Mouse (Mus musculus): ENCODE data around the gene Spa17.

Gene Spa17

DNA sequence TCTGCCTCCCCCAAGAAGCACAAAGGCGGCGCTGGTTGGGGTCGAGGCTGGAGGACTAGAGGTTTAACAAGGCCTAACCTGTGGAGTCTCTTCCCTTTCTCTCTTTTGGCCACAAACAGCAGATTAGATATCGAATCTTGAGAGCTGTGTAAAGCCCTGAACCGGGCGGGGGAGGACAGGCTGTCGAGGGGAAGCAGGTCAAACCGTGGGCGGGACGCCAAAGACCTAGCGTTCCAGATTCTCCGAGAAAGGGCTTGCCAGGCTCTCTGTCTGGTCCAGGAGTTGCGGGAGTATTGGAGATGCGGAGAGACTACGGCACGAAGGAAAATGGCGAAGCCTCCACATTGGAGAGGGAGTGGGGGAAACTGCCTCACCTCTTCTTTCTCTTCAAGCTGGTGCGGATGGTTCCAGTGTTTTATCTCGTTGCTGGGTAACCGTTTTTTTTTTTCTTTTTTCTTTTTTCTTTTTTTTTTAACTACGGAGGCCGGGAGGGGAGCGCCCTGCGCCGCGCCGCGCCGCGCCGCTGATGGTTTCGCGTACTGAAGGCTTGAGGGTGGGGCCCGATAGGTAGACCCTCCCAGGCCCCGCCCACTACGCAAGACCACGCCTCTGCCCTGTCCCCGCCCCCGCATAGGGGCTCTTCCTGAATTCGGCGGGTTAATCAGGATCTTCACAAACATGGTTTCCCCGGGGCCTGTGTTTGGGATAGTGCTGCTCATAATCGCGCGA, at the start of gene Spa17:
Gene Spa17 (minus strand): TSS at position 541 of the 729 bp plus-strand sequence.
- peak; percentile 95 for DNase-seq

DNA sequence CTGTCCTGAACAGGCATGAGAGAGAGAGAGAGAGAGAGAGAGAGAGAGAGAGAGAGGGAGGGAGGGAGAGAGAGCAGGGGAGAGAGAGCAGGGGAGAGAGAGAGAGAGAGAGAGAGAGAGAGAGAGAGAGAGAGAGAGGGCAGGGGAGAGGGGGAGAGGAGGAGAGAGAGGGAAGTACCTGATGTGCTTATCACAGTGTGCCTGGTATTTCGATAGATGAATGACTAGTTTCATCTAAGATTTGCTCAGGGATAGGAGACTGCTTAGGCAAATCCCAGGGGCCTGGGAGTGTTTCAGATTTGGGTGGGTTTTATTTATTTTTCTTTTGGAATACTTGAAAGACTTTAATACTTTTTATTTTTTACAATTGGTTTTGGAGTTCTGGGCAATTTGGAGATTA, 49.7 kb upstream of the Spa17 start:
- no peak for DNase-seq

DNA sequence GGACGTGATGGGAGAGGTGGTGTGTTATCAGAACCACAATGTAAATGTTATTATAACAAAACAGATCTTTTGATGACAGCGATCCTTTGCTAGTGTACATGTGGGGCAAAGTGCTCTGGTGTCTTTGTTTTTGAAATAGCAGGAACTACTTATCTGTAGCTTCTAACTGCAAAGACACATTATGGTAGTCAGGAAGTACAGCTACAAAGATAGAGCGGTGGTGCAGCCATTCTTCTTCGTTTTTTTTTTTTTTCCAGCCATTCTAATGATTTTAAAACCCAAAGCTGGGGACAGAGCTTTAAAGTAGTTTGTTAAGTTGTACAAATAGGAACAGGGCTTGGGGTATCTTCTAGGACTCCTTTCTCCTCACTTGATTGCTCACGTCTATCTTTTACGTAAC, 45.9 kb upstream of the Spa17 start:
- no peak for DNase-seq

DNA sequence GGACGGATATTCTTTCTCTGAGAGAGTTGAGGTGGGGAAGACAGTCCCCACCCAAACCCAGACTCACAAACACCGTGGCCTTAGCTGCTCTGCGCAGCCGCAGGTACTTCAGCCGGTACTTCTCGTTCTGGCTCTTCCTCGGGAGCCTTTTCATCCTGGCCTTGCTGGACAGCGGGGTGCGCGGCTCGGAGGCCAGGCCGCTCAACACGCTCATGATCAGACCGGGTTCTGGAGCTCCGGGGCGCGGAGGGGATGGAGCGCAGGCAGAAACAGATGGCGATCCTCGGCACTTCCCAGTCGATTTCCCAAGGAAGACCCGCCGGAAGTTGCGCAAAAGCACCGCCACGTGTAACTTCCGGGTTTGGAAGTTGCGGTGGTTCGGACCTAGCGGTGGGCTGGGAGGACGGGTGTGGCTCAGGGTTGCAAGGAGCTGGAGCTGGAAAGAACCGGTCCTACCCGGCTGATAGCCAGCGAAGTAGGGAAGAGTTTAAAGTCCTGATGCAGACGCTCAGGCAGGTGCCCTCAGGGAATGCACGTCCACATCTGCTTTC, 43.5 kb upstream of the Spa17 start, which contains the start of gene Tbrg1:
Gene Tbrg1 (minus strand): TSS at position 382 of the 551 bp plus-strand sequence.
- peak; percentile 63 for DNase-seq

DNA sequence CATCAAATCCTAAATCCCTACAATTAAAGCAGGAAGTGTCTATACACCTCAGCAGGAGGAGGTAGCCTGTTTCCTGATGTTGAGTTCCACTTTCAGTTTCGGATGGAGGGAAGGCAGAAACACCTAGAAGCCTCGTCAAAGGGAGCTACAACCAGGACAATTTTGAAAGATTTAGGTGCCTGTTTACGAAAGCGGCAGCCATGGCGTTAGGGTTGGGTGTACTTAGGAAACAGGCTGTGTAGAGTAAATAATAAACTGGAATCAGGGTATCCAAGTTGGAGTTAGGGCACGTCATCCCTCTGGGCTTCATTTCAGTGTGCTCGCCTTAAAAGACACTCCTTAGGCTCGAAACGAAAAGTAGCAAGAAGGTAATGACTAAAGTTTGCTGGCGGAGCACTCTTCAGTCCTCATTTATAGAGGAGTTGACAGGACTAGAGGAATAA, 42.9 kb upstream of the Spa17 start:
- peak; percentile 30 for DNase-seq

DNA sequence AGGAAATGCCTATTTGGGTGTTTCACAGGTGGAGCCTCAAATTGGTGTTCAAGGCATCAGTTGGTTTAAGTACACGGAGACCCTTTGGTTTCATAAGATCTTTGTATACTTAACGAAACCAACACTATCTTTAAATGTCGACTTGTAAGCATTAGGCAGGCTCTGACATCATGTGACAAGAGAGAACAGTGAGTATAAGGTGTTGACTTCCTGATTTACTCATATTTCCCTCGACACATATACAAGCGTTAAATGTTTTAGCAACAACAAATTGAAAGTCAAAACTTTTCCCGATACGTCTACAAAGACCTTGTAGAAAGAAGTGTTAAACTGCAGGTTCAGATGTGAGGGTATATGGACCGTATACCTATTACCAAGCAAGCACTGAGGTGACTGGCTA, 42.4 kb upstream of the Spa17 start:
- DNase-seq = no peak

DNA sequence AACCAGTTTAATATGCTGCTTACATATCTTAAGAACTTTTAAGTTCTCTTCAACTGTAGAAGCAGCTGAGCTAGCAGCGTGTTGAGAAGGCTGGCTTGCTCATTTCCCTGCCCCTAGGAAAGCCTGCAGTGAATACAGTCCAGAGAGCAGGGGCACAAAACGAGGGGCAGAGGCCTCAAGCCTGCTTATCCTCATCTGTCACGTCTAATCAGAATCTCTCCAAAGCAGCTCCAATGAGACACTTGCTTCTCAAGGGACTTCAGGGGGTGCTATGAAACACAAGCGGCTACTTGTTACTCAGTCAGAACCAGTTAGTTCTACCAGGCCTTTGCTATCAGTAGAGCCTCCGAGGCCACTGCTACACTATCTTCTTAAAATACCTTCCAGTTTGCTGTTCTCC, 40.3 kb upstream of the Spa17 start:
- DNase-seq = no peak

DNA sequence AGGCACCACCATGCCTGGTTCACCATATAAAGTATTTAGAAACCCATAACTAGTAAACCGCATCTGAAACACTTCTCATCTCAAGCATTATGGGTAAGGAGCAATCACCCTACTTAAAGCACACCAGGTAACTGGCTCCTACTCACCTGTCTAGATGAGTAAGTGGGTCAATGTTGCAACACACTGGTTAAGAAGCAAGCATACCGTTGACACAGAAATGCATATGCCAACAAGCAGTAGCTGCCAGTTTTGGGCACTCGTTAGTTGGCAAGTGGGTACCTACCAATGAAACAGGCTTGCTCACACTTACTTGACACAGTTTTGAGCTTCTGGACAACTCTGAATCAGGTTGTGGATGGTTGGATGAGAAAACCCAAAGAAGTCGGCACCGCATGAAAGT, 37.1 kb upstream of the Spa17 start:
- no peak for DNase-seq

DNA sequence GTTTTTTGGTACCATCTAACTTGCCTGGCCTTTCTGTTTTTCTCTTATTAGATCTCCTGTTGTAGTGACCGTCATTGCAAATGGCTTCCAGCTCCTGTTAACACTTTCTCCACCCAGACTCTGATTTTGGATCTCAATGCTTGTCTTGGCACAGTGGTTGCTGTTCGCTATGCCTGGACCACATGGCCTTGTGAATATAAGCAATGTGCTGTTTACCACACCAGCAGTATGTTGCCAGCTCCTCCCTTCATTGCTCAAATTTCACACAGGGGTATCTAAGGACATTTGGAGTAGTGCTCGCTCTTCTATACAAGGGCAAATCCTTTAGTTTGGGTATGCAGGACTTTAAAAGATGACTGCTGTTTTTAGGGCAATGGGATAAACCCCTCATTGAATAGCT, 32.7 kb upstream of the Spa17 start:
- no peak for DNase-seq

DNA sequence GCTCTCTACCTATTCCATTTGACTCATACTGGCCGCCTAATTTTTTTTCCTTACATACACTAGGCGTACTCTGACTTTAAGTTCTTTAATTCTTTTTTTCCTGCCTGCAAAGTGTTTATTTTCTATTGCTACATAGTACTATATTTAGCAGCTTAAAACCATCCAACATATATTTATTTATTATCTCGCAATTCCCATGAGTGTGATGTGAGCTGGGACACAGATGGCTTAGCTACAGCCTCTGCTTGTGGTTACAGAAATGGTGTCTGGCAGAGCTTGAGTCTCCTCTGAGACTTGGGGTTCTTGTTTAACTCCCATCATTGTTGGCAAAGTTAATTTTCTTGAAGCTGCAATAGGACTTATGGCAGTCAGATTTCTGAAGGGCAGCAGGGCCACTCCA, 25.2 kb upstream of the Spa17 start:
- no peak for DNase-seq

DNA sequence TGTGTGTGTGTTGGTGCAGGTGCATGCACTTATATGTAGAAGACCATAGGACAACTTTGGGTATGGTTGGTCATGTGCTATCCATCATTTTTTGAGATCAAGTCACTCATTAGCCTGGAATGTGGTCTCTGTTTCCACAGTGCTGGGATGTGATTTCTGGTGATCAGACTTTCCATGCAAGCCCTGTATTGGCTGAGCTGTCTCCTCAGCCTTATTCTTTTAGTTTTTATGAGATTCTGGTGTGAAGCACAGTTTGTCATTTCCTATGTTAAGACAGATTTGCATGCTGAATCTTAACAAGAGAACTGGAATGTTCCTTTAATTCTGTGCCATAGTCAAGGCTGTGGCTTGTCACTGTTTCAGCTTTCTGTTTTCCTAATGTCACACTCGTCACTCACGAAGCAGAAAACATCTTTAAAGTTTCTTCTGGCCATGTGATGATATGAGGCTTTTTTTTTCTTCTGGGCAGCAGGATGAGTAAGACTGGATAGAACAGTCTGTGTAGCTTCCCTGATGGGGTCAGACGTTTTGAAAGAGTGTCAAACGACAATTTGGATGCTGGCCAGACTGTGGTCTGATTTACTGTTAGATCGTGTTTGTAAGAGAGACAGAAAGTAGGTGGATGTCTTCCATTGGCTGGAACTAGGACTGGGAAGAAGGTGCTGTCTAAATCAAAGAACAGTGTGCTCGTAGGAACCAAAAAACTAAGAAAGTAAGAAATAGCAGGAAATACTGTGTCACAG, 23.4 kb upstream of the Spa17 start:
- no peak for DNase-seq

DNA sequence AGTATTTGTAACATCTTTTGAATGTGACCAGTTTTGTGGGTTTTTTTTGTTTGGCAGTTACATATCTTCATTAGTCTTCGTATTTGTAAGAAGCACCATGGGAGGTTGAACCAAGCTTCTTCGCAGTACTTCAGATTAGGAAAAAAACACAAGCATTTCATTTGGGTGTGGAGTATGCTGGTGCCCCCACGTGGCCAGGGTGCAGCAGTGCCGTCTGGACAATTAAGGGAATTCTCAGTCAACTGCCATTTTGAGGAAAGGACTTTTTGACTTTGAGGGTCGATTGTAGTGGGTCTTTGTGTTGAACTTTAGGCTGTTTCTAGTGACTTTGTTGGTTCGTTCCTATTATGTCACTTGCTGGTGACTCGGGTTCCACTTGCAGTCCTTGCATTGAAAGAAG, 22.8 kb upstream of the Spa17 start:
- peak; percentile 43 for DNase-seq

DNA sequence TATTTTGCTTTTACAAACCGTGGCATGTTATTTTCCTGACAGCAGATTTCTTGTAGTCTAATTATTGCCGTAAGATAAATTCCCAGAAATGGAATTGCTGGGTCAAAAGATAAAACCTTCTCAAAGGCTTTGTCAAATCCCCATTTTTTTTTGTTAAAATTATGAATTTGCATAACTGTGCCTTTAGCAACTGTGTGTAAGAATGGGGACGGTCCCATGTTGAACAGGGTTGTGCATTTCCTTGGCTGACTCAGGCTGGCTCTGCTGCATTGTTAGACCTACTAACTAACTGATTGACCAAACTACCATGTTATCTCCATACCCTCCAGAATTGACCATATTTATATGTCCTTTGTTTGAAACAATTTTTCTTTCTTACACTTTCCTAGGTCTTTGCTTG, 20.7 kb upstream of the Spa17 start:
- no peak for DNase-seq

DNA sequence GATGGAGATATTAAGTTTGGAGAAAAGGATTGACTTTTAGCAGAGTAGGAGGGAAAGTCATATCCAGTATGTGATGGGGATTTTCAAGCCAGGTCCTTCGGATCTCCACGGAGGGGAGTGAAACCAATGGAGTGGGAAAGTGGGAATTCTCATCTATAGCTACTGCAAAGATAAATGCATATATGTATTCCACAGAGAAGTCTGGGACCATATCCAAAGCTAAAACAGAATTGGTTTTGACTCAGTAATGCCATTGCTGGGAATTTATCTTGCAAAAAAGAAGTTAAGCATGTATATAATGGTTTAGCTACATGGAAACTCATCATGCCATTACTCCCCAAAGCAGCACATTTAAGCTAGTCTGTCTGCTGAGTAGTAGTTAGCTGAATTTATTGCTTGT, 18.8 kb upstream of the Spa17 start:
- no peak for DNase-seq

DNA sequence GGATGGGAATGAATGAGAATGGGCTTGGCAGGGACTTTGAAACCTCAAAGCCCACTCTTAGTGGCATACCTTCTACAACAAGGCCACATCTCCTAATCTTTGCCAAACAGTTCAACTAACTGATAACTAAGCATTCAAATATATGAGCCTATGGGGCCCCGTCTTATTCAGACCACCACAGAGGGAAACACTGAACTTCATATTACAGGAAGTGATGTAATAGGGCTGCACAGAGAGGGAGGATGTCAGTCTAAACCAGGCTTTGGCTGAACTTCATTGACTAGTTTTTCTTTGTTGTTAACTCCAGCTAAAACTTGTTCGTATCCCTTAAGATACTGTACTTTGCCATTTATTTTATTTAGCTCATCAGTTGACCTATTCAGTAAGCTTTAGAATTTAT, 16.4 kb upstream of the Spa17 start:
- no peak for DNase-seq

DNA sequence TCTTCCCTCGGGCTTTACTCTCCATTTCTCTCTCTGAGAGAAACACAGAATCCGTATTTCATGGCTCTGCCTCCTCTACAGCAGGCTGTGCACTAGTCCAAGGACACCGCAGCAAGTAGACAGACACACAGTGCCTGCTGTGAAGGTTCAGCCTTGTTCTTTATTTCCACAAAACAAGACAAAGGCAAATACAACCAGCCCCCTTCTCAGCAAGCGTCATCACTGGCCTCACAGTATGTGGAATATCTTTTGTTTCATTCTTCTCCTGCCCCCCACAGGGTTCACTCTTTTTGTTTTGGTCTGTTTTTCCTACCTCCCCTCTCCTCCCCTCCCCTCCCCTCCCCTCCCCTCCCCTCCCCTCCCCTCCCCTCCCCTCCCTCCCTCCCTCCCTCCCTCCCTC, 15.1 kb upstream of the Spa17 start:
- DNase-seq = no peak

DNA sequence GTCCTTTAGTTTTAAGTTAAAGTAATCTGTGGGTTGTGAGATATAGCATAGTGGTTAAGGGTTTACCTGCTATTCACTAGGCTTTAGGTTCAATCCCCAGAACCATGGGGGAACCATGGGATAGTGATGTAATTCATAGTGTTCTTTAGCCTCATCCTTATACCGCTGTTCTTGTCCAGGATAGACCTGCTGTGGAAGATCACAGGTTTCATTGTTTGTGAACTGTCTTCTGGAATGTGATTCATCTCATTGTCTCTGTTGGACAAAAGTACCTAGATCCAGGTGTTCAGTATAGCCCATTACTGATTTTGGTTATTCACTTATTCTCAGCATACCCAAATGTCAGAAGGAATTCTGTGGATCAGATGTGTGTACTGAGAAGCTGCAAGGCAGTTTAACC, 13.7 kb upstream of the Spa17 start:
- no peak for DNase-seq

DNA sequence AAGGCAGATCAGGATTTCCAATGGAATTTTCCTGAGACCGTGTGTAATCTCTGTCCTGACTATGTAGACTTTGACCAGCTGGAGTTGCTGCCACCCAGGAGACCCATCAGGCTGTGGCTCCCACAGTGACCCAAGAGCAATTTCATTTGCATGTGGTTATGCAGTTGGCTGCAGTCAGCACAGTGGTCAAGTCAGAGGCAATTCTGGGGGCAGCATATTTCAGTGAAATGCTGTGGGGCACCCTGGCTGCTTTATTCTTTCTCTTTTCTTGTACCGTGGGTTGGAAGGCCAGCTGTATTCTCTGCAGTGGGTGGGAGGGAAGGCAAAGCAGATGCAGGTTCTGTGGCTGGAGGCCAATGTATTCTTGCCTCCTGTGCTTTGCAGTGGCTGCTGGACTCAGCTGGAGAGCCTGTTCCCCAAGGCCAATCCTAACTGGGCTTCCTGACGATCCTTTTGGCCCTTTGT, 12.6 kb upstream of the Spa17 start:
- DNase-seq = no peak

DNA sequence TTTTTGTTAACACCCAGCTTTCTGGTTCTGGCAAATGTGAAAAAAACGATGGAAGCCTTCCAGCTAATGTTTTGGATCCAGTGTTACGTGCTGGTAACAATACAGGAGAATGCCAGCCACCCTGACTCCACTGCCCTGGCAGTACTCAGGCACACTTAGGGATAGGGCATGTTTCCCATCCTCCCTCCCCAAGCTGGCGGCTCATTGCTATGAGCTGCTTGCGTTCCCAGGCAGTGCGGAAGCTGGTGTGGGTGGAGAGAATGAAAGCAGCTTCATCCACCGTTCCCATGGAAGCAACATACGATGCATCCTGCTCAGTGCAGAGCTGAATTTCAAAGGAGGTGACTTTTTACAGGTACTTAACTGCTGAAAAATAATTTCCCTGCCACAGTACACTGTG, 12.1 kb upstream of the Spa17 start:
- no peak for DNase-seq

DNA sequence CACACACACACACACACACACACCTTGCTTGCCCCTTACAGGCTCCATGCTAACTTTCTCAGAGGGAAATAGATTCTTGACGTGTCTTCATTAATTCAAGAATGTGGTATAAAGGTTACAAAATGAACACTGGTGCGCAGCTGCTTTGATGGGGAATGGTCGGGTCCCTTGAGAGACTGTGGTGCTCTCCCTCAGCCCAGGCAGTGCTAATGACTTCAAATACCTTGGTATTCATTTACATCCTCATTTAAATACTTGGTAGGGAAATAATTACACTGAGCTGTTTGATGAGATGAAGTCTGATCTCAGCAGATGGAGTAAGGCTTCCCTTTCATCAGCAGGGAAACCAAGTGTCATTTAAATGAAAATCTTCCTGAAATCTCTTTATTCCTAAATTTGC, 11.6 kb upstream of the Spa17 start:
- DNase-seq = no peak

DNA sequence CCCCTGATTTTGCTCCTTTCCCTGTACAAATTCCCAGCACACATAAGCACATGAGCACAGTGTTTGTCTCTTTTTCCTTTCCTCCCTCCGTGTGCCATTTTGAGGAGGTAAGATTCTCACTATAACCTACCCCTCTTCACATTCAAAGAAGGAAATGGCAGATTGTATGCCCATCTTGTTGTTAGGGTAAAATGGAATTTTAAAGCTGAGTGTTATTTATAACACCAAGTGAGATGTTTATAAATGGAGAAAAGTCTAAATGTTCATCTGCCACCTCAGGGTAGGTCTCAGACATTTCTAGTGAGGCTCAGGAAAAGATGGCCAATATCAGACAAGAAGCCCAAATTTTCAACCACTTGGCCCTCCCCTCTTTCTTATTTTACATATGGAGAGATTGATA, 11.0 kb upstream of the Spa17 start:
- DNase-seq = no peak

DNA sequence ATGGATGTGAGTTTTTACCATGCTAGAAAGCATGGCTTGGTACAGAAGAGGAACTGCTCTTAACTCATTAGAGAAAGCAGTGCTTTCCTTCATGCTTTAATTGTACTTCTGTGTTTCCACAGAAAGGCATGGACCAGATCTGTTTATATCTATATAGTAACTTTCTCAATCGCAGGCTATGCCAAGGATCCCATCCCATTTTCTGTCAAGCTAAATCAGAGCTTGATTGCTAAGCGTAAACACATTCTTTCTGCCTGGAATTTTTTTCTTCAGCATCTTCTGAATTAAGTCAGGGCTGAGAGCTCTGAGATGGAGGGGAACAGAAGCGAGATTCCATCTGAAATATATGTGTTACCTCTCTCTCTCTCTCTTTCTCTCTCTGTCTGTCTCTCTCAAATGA, 10.5 kb upstream of the Spa17 start:
- no peak for DNase-seq

DNA sequence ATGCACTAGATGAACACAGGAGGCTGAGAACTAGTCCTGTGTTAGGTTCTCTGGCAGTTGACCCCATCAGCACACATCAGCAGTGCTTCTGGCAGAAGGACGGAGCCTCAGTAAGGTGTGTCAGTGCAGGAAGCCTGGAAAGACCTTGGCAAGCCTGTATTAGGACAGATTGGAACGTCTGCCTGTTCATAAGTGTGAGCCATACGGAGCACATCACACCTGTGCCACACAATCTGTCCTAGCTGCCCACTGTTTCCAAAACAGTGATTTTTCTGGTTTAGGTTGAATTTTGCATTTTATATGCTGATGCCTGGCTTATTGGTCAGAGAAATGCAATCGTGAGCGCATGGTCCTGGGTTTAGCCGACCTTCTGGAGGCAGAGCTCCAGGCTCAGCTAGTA, 7.8 kb upstream of the Spa17 start:
- DNase-seq = no peak

DNA sequence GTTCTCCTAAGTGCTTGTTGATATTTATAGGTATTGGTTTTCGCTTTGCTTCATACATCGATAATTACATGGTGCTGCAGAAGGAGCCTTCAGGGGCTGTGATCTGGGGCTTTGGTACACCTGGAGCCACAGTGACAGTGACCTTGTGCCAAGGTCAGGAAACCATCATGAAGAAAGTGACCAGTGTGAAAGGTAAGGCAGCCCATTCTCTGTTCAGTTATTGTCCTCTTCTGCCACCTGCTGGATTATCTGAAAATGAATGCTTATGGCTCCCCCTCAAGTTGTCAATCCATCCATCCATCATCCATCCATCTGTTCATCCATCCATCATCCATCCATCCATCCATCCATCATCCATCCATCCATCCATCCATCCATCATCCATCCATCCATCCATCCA, 3.2 kb upstream of the Spa17 start:
- peak; percentile 42 for DNase-seq
